ENCODE assay signal across 11 mouse cellular contexts in genomic region chr9:91958421-91958820, GRCm38 (mm10).
"Had no signal": no experiment of that assay in that cellular context is flagged by ENCODE, and none has a peak within 500 bp of the region (broad histone marks: within the 10 kb centered on the region; RNA-seq: fewer than 3 reads in every experiment).

No protein-coding gene starts in this region.

- H3K36me3 ChIP-seq: limb, embryonic 15.5 days; liver, embryonic 12.5 days; midbrain, embryonic 13.5 days; neural tube, embryonic 12.5 days had no signal

- ATAC-seq: liver, embryonic 12.5 days; midbrain, embryonic 13.5 days had no signal

- H3K9me3 ChIP-seq: limb, embryonic 15.5 days; liver, embryonic 12.5 days; midbrain, embryonic 13.5 days; neural tube, embryonic 12.5 days had no signal

- H3K4me3 ChIP-seq: limb, embryonic 15.5 days; liver, embryonic 12.5 days; midbrain, embryonic 13.5 days; myocyte; neural tube, embryonic 12.5 days had no signal

- DNase-seq: kidney, postnatal 10 days; layer of hippocampus, postnatal 36 days; lung, embryonic 14.5 days; lung, postnatal 10 days; right cerebral cortex, postnatal 14 days; thymus, postnatal 4 days had no signal

- H3K27me3 ChIP-seq: limb, embryonic 15.5 days; liver, embryonic 12.5 days; midbrain, embryonic 13.5 days; neural tube, embryonic 12.5 days had no signal

- H3K4me1 ChIP-seq: limb, embryonic 15.5 days; liver, embryonic 12.5 days; midbrain, embryonic 13.5 days; neural tube, embryonic 12.5 days had no signal
